Mouse (Mus musculus) hindbrain, embryonic 12.5 days (tissue): ENCODE results near the gene Tango6. TPM values are rescaled to one million over a fixed set of nuclear protein-coding genes. Genes with fewer than 3 reads are reported as not detected.

Experiments
- ATAC-seq: fragments of 200-750 bp; cut with Nextera tagmentation; 2 replicates; pipeline ENCODE4 v1.8.0; 2017; ENCODE audit warnings: moderate TSS enrichment; ENCODE audit not compliant: low FRiP score
- H3K27ac ChIP-seq: fragments of 300-500 bp; sonication (generic); 2 replicates; pipeline ENCODE4 v1.5.1; 2016; ENCODE audit warnings: mild to moderate bottlenecking
- H3K27me3 ChIP-seq: fragments of 300-500 bp; sonication (generic); 2 replicates; pipeline ENCODE4 v1.6.1; 2016; ENCODE audit warnings: mild to moderate bottlenecking
- H3K36me3 ChIP-seq: fragments of 300-500 bp; sonication (generic); 2 replicates; pipeline ENCODE4 v1.6.1; 2016; ENCODE audit warnings: mild to moderate bottlenecking
- H3K4me1 ChIP-seq: fragments of 300-500 bp; sonication (generic); 2 replicates; pipeline ENCODE4 v1.6.1; 2016
- H3K4me2 ChIP-seq: fragments of 300-500 bp; sonication (generic); replicated peaks from 2 replicates; pipeline ENCODE4 v1.6.1; 2016; ENCODE audit warnings: mild to moderate bottlenecking
- H3K4me3 ChIP-seq: fragments of 300-500 bp; sonication (generic); 2 replicates; pipeline ENCODE4 v1.5.1; 2016; ENCODE audit warnings: mild to moderate bottlenecking
- H3K9ac ChIP-seq: fragments of 300-500 bp; sonication (generic); 2 replicates; pipeline ENCODE4 v1.6.1; 2016; ENCODE audit warnings: mild to moderate bottlenecking, moderate library complexity
- H3K9me3 ChIP-seq: fragments of 300-500 bp; sonication (generic); replicated peaks from 2 replicates; pipeline ENCODE4 v1.6.1; 2016; ENCODE audit warnings: mild to moderate bottlenecking
- WGBS: fragments of 180-500 bp; shearing (Covaris S2); methylation state at CpG from one replicate; pipeline ENCODE4 v1.1.7; 2016; 5-methylcytosine and 5-hydroxymethylcytosine counted together
- polyA plus RNA-seq: library from polyadenylated mRNA; unstranded; fragments of >200 nt; fragmentation: Nextera tagmentation; extraction: Ambion mirVana; gene quantifications from 2 replicates; pipeline ENCODE4 v1.2.1, GENCODE M21; 2016

Tango6 gene
- polyA plus RNA-seq, 1 experiment from 2014 or later: 10.3 TPM

DNA sequence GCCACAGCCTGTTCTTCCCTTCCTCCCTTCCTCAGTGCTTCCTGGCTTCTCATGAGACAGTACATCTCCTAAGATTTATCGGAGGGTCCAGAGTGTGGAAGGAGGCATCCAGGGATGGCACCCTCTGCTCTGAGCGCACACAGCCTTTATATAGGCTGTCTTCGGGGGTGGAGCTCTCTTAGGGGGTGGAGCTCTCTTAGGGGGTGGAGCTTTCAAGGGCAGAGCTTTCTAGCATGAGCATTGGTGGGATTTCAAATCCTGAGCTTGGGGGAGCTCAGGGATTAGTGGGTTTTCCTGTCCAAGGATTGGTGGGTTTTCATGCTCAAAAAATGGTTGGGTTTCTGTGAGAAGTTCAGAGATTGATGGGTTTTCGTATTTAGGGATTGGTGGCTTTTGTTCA lies 124.6 kb downstream of the Tango6 start:
- Histone ChIP-seq H3K27ac (no peak overlapping the region), H3K36me3 (peaks cover 8% of the 10 kb centered on the region; the same call in 1 of the 2 replicates), H3K4me3 (no peak overlapping the region), H3K4me2 (no peak overlapping the region), H3K9ac (no peak overlapping the region), H3K9me3 (0 out of 2 replicates have a peak, but pooled peaks cover 4% of the 10 kb centered on the region), H3K27me3 (no peaks in the 10 kb centered on the region), H3K4me1 (peaks cover 3% of the 10 kb centered on the region; the same call in 1 of the 2 replicates)
- 90% methylated on average over 4 of the region's 4 CpGs for WGBS
- ATAC-seq: no peak

DNA sequence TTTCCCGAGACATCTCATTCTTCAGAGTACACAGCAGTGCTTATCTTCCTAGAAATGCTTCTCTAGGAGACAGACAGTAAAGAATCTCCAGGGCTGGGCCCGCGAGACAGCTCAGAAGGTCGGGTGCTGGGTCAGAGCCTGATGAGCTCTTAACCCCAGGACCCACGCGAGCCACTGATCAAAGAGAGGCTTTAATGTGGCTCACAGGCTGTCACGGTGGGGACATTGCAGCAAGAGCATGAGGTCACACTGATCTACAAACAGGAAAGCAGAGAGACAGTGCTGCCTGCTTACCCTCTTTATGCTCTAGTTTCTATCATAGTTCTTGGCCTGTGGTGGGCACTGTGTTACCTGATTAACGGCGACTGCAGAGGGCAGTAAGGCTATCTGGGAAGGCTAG lies 126.9 kb downstream of the Tango6 start:
- 35% methylated on average over 9 of the region's 9 CpGs for WGBS
- H3K27me3 ChIP-seq: no peaks in the 10 kb centered on the region
- no peak overlapping the region for H3K4me3 ChIP-seq
- H3K4me2 ChIP-seq: no peak overlapping the region
- peaks cover 3% of the 10 kb centered on the region; the same call in 1 of the 2 replicates for H3K4me1 ChIP-seq
- no peak overlapping the region for H3K27ac ChIP-seq
- H3K36me3 ChIP-seq: peaks cover 8% of the 10 kb centered on the region; the same call in 1 of the 2 replicates
- H3K9me3 ChIP-seq: 0 out of 2 replicates have a peak, but pooled peaks cover 4% of the 10 kb centered on the region
- ATAC-seq: no peak
- H3K9ac ChIP-seq: no peak overlapping the region

DNA sequence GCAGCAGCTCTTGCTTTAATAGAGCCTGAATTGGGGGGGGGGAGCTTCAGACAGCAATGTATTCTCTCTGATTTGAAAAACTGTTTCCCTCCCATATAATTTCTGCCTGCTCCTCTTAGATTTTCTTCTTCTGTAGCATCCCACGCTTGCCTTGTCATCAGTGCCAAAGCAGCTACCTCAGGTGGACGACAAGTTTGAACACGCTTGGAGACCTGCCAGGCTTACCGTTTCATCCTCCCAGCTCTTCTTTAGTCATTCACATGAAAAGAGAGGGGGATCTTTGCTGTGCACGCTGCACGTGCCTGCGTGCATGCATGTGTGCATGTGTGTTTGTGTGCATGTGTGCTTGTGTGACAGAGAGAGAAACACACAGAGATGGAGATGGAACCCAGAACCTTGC lies 127.5 kb downstream of the Tango6 start:
- 90% methylated on average over 7 of the region's 7 CpGs for WGBS
- no peak overlapping the region for H3K9ac ChIP-seq
- no peak overlapping the region for H3K27ac ChIP-seq
- H3K4me2 ChIP-seq: no peak overlapping the region
- H3K36me3 ChIP-seq: peaks cover 8% of the 10 kb centered on the region; the same call in 1 of the 2 replicates
- ATAC-seq: no peak
- H3K4me3 ChIP-seq: no peak overlapping the region
- H3K9me3 ChIP-seq: 0 out of 2 replicates have a peak, but pooled peaks cover 4% of the 10 kb centered on the region
- no peaks in the 10 kb centered on the region for H3K27me3 ChIP-seq
- peaks cover 3% of the 10 kb centered on the region; the same call in 1 of the 2 replicates for H3K4me1 ChIP-seq

DNA sequence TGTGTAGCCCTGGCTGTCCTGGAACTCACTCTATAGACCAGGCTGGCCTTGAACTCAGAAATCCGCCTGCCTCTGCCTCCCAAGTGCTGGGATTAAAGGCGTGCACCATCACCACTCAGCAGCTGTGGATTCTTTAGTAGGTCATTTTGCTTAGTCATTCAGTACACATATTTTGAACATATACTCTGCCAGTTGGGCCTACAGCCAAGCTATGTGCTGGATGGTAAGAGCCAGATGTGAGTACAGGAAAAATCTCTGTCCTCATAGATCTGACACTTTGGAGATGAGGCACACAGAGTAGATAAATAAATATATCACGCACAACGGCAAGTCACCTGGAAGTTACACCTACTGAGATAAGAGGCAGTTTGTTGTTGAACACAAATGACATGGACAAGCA lies 129.7 kb downstream of the Tango6 start:
- Histone ChIP-seq H3K4me3 (no peak overlapping the region), H3K27ac (no peak overlapping the region), H3K9ac (no peak overlapping the region), H3K36me3 (peaks cover 8% of the 10 kb centered on the region; the same call in 1 of the 2 replicates), H3K9me3 (no peaks in the 10 kb centered on the region), H3K4me1 (peaks cover 3% of the 10 kb centered on the region; the same call in 1 of the 2 replicates), H3K4me2 (no peak overlapping the region), H3K27me3 (no peaks in the 10 kb centered on the region)
- no peak for ATAC-seq
- WGBS: 95% methylated on average over 4 of the region's 4 CpGs

DNA sequence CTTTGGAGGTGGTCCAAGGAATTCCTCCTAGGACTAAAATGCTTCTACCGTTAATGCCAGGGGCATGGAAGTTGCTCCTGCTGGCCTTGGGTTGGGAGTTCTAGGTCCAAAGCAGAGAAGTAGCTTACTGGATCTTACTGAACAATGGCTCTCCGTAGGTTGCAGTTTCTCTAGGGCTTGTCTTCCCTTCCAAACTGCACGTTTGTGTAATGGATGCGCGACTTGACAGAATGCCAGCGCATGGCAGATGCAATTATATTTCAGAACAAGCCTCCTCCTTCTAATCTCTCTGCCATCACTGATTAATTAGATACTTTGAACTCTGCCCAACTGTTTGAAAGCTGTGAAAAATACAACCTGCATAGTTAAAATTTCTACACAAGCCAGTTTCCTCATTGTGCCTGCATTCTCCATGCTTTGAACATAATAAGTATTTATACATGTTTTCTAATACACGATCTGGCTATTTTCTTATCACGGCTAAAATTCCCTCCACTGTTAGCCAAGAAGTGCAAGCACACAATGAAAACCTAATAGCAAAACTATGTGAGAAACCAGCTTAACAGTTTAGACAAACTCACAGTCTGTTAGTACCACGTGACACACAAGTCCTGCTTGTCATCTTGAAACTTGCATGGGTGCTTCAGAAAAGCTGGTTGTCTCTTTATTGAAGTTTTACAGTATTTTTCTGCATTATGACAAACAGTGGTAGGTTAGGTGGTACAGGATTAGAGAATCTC lies 133.7 kb downstream of the Tango6 start:
- Histone ChIP-seq H3K4me3 (no peak overlapping the region), H3K36me3 (no peaks in the 10 kb centered on the region), H3K27ac (no peak overlapping the region), H3K27me3 (no peaks in the 10 kb centered on the region), H3K9me3 (no peaks in the 10 kb centered on the region), H3K9ac (no peak overlapping the region), H3K4me1 (peaks cover 7% of the 10 kb centered on the region; the same call in 1 of the 2 replicates), H3K4me2 (no peak overlapping the region)
- WGBS: 85% methylated on average over 9 of the region's 9 CpGs
- ATAC-seq: no peak

DNA sequence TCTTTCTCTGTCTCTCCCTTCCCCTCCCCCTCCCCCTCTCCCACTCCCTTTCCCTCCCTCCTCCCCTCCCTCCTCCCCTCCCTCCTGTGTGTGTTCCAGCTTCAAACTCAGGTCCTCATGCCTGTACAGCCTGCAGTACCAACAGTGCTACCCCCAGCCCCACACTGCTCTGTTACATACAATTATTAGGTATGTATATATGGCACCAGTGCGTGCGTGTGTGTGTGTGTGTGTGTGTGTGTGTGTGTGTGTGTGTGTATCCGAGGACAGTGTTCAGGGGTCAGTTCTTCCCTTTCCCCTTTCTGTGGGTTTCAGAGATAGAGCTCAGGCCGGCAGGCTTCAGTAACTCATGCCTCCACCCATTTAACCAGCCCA lies 134.3 kb downstream of the Tango6 start:
- no peak overlapping the region for H3K4me3 ChIP-seq
- H3K36me3 ChIP-seq: no peaks in the 10 kb centered on the region
- no peak overlapping the region for H3K4me2 ChIP-seq
- no peaks in the 10 kb centered on the region for H3K27me3 ChIP-seq
- no peak overlapping the region for H3K9ac ChIP-seq
- no peak for ATAC-seq
- peaks cover 7% of the 10 kb centered on the region; the same call in 1 of the 2 replicates for H3K4me1 ChIP-seq
- no peak overlapping the region for H3K27ac ChIP-seq
- no peaks in the 10 kb centered on the region for H3K9me3 ChIP-seq
- 83% methylated on average over 4 of the region's 4 CpGs for WGBS

DNA sequence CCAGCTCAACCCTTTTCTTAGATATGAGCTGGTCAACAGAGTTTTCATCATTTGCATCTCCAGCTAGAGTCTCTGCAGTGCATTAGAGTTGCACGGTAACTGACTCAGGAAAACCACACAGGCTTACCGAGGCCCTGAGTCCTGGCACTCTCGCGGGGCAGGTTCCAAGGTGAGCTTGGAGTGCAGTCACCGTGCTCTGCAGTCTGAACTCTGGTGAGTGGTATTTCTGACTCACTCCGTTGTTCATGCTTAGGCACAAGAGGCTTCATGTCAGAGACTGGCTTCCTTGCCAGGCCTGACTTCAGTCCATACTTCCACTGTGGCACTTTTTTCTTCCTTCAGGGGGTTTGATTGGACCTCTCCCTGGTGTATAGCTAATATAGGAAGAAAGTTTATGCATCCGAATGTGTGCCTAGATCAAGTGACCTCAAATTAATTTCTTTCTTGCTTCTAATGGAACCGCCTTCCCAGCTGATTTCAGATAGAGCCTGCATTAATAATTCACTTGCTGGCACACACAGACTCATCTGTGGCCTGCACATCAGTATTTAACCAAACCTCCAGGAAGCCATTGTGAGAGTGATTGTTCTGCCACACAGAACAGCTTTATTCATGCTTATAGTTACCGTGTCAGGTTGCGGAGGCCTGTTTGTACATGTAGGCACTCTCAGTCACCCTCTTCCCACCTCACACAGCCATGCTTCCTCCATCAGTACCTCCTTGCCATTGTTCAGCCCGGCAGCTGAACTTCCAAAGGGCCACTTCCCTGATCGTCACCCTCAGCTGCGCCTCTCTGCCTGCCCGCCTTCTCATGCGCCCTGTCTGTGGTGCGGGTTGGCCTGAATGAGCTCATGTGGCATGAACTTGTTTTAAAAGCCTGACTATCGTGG lies 136.0 kb downstream of the Tango6 start:
- 81% methylated on average over 17 of the region's 17 CpGs for WGBS
- H3K9ac ChIP-seq: no peak overlapping the region; the same call in 1 of the 2 replicates
- 0 out of 2 replicates have a peak overlapping the region, but pooled peaks have one; percentile 55 for H3K27ac ChIP-seq

DNA sequence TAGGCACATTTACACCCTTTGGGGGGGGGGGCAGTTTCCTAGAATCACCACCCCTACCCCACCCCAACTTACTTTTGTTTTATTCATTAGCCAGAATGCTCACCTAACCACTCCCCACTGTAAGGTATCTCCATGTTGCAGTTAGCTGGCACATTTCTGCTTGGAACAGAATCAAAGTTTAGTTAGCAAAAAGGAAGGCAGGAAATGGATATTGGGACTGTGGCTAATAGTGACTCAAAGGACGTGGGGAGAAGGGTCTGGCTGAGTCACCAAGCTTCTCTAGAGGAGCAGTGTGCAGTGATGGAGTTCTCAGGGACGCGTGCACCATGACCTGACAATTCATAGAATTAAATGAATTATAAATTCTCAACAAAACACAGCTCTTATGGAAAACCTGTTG lies 136.7 kb downstream of the Tango6 start:
- Histone ChIP-seq H3K9ac (no peak overlapping the region), H3K4me1 (peaks cover 7% of the 10 kb centered on the region; the same call in 1 of the 2 replicates), H3K27me3 (no peaks in the 10 kb centered on the region), H3K4me2 (no peak overlapping the region), H3K4me3 (no peak overlapping the region), H3K36me3 (no peaks in the 10 kb centered on the region), H3K27ac (no peak overlapping the region), H3K9me3 (no peaks in the 10 kb centered on the region)
- 92% methylated on average over 3 of the region's 3 CpGs for WGBS
- no peak for ATAC-seq

More for the DNA sequence above, 136.0 kb downstream of the Tango6 start:
- no peak overlapping the region for H3K4me3 ChIP-seq
- no peak overlapping the region for H3K4me2 ChIP-seq
- H3K4me1 ChIP-seq: peaks cover 7% of the 10 kb centered on the region; the same call in 1 of the 2 replicates
- H3K27me3 ChIP-seq: no peaks in the 10 kb centered on the region
- no peak for ATAC-seq
- no peaks in the 10 kb centered on the region for H3K36me3 ChIP-seq
- H3K9me3 ChIP-seq: no peaks in the 10 kb centered on the region

DNA sequence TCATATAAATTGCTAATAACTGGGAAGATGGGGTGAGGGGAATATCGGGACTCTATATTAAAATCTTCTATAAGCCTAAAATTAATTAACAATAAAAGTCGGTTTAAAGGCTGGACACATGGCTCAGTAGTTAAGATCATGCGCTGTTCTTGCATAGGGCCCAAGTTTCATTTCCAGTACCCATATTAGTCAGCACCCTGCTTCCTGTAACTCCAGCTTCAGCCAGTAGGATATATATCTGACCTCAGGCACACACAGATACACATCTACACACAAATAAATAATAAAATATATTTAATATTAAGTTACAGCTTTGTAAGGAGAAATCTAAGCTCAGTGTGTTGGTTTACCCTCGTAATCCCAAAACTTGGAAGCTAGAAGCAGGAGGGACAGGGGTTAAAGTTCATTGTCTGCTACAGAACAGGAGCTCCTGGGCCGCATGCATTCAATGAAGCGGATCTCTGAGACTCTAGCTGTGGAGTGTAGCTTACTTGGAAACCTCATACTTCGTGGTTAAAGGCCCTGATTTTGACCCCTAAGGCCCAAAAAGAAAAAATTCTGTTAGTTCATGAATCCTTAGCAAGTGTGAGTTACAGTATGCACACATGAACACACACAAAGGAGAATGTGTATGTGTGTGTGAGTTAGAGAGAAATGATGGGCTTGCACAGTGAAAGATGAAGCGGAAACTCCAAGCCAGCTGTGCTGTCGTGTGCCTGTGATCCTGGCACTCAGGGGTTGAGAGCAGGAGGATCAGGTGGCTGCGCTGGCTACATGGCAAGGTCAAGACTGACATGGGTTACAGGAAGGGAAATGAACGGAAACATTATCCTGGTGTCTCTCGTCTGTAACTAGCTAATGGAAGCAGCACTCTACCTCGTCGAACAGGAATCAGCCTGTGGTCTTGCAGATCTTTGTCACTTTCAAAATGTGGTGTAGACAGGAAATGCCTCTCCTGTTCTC lies 138.0 kb downstream of the Tango6 start:
- Histone ChIP-seq H3K36me3 (no peaks in the 10 kb centered on the region), H3K27ac (no peak overlapping the region), H3K27me3 (no peaks in the 10 kb centered on the region), H3K9ac (no peak overlapping the region), H3K4me1 (peaks cover 7% of the 10 kb centered on the region; the same call in 1 of the 2 replicates), H3K4me2 (no peak overlapping the region), H3K9me3 (no peaks in the 10 kb centered on the region), H3K4me3 (no peak overlapping the region)
- WGBS: 78% methylated on average over 14 of the region's 14 CpGs
- no peak for ATAC-seq

DNA sequence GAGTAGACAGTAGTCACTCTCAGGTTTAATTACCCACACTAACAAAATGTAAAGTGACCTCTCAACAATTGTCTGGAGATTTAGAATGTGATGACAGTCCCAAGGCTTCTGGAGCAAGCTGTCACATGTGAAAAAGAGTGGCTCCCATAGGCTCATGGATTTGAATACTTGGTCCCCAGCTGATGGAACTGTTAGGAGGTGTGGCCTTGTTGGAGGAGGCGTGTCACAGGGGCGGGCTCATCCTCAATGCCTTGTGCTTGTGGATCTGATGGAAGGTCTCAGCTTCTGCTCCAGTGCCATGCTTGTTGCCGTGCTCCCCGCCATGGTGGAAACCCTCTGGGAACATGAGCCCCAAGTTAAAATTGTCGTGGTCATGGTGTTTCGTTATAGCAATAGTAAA lies 146.1 kb downstream of the Tango6 start:
- WGBS: 86% methylated on average over 6 of the region's 6 CpGs
- Histone ChIP-seq H3K27me3 (no peaks in the 10 kb centered on the region), H3K4me2 (no peak overlapping the region), H3K36me3 (no peaks in the 10 kb centered on the region), H3K9me3 (no peaks in the 10 kb centered on the region), H3K4me3 (no peak overlapping the region), H3K9ac (no peak overlapping the region), H3K4me1 (no peaks in the 10 kb centered on the region), H3K27ac (no peak overlapping the region)
- no peak for ATAC-seq

DNA sequence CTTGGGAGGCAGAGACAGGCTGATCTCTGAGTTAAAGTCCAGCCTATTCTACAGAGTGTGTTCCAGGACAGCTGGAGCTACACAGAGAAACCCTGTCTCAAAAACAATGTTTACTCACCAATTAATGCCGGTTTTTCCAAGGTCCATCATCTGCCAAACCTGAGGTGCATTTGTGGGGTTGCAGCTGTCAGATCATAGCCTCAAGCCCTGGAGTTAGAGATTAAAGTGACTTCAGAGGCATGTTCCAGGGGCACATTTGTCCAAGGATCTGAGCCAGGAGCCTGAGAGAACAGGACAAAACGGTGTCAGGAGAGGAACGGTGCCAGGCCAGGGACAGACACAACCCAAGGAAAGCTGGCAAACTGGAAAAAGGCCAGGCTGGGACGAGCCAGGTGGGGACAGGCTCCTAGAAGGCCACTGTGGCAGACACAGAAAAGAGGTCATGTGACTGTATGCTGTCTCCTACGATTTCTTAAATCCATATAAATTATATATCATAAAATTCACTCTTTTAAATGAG lies 146.7 kb downstream of the Tango6 start:
- no peaks in the 10 kb centered on the region for H3K9me3 ChIP-seq
- H3K4me3 ChIP-seq: no peak overlapping the region
- 81% methylated on average over 5 of the region's 5 CpGs for WGBS
- H3K4me1 ChIP-seq: no peaks in the 10 kb centered on the region
- ATAC-seq: no peak
- H3K27me3 ChIP-seq: no peaks in the 10 kb centered on the region
- H3K4me2 ChIP-seq: no peak overlapping the region
- no peak overlapping the region for H3K27ac ChIP-seq
- H3K36me3 ChIP-seq: no peaks in the 10 kb centered on the region
- no peak overlapping the region for H3K9ac ChIP-seq
